Mouse (Mus musculus) hindbrain, postnatal 0 days (tissue): ENCODE data around the gene Tbrg4. TPM values are rescaled to one million over a fixed set of nuclear protein-coding genes. Genes with fewer than 3 reads are reported as not detected.
A peak's percentile ranks its signal among the peaks of the same experiment; 100 is the strongest.

Experiments used
- ATAC-seq: fragments of 200-750 bp; cut with Nextera tagmentation; 2 replicates; pipeline ENCODE4 v1.8.0; 2017; ENCODE audit warnings: mild to moderate bottlenecking, moderate TSS enrichment, moderate library complexity
- DNase-seq: peaks from one replicate; pipeline ENCODE4 v3.0.0-alpha.2; 2015; ENCODE audit warnings: low spot score
- H3K27ac ChIP-seq: fragments of 300-500 bp; sonication (generic); 2 replicates; pipeline ENCODE4 v1.5.1; 2014; ENCODE audit warnings: mild to moderate bottlenecking
- H3K27me3 ChIP-seq: fragments of 300-500 bp; sonication (generic); 2 replicates; pipeline ENCODE4 v1.6.1; 2014; ENCODE audit warnings: low read length, mixed read lengths; ENCODE audit not compliant: insufficient read depth
- H3K36me3 ChIP-seq: fragments of 300-500 bp; sonication (generic); 2 replicates; pipeline ENCODE4 v1.6.1; 2014; ENCODE audit warnings: low read length, mixed read lengths; ENCODE audit not compliant: insufficient read depth
- H3K4me1 ChIP-seq: fragments of 300-500 bp; sonication (generic); 2 replicates; pipeline ENCODE4 v1.6.1; 2014; ENCODE audit warnings: antibody characterized with exemption, low read length, mixed read lengths; ENCODE audit not compliant: insufficient read depth
- H3K4me2 ChIP-seq: fragments of 300-500 bp; sonication (generic); 2 replicates; pipeline ENCODE4 v1.6.1; 2014; ENCODE audit warnings: low read depth, mild to moderate bottlenecking, low read length, moderate library complexity, mixed read lengths
- H3K4me3 ChIP-seq: fragments of 300-500 bp; sonication (generic); 2 replicates; pipeline ENCODE4 v1.5.1; 2014; ENCODE audit warnings: low read length
- H3K9ac ChIP-seq: fragments of 300-500 bp; sonication (generic); replicated peaks from 2 replicates; pipeline ENCODE4 v1.6.1; 2014; ENCODE audit warnings: mild to moderate bottlenecking, low read length, moderate library complexity, mixed read lengths
- H3K9me3 ChIP-seq: fragments of 300-500 bp; sonication (generic); 2 replicates; pipeline ENCODE4 v1.6.1; 2016; ENCODE audit warnings: low read length, mixed read lengths
- CTCF ChIP-seq: IDR thresholded peaks from 2 replicates; pipeline ENCODE4 v1.5.1; 2016; ENCODE audit warnings: antibody characterized with exemption, control low read depth, low read depth
- WGBS: fragments of 180-500 bp; shearing (Covaris S2); extraction: QIAGEN DNeasy Blood & Tissue Kit; methylation state at CpG from one replicate; pipeline ENCODE4 v1.1.7; 2014; 5-methylcytosine and 5-hydroxymethylcytosine counted together
- polyA plus RNA-seq: library from polyadenylated mRNA; unstranded; fragments of >200 nt; fragmentation: Nextera tagmentation; extraction: Ambion mirVana; gene quantifications from 2 replicates; pipeline ENCODE4 v1.2.1, GENCODE M21; 2015
- total RNA-seq: library from RNA; depleted of rRNA; stranded (reverse); fragments of >200 nt; gene quantifications from 2 replicates; pipeline ENCODE4 v1.2.3, GENCODE M21; 2014

The Tbrg4 gene
- total and polyA plus RNA-seq, 2 experiments from 2014 or later: 34.7 to 44.0 TPM

DNA sequence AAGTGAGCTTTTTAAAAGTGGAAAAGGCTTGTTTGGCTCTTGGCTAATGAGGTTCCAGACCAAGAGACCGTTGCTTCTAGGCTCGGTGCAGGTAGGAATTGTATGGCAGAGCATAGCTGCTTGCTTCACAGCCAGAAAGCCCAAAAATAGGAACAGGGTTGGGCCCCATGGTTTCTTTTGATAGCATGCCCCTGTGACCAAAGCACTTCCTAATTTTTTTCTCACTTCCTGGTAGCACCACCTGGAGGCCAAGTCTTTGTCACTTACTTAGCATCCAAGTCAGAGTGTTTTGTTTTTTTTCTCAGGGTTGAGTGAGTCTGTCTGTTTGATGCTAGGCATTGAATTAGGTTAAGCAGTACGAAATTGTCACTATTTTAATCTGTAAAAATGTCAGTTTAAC, 39.2 kb downstream of the Tbrg4 start:
- TF ChIP-seq CTCF: peak; percentile 32; the same call in 1 of the 2 replicates
- H3K9ac ChIP-seq: no peak overlapping the region
- no peak overlapping the region for H3K4me3 ChIP-seq
- WGBS: 77% methylated on average over 3 of the region's 3 CpGs
- no peaks in the 10 kb centered on the region for H3K9me3 ChIP-seq
- no peaks in the 10 kb centered on the region for H3K4me1 ChIP-seq
- DNase-seq (no peak), ATAC-seq (no peak)
- peaks cover 20% of the 10 kb centered on the region; the same call in 1 of the 2 replicates for H3K36me3 ChIP-seq
- H3K27me3 ChIP-seq: no peaks in the 10 kb centered on the region
- H3K27ac ChIP-seq: no peak overlapping the region
- no peak overlapping the region for H3K4me2 ChIP-seq

- Histone ChIP-seq H3K9ac (no peak overlapping the region), H3K4me3 (no peak overlapping the region), H3K36me3 (peaks cover 18% of the 10 kb centered on the region; the same call in 1 of the 2 replicates), H3K27ac (no peak overlapping the region), H3K27me3 (no peaks in the 10 kb centered on the region), H3K4me2 (no peak overlapping the region), H3K9me3 (no peaks in the 10 kb centered on the region), H3K4me1 (no peaks in the 10 kb centered on the region)
- ATAC-seq: no peak
- no peak for TF ChIP-seq CTCF
- no peak for DNase-seq
- WGBS: 92% methylated on average over 8 of the region's 8 CpGs
Observed at GRCm38 (mm10) chr11:6585748-6586147, 40.1 kb downstream of the Tbrg4 start.

DNA sequence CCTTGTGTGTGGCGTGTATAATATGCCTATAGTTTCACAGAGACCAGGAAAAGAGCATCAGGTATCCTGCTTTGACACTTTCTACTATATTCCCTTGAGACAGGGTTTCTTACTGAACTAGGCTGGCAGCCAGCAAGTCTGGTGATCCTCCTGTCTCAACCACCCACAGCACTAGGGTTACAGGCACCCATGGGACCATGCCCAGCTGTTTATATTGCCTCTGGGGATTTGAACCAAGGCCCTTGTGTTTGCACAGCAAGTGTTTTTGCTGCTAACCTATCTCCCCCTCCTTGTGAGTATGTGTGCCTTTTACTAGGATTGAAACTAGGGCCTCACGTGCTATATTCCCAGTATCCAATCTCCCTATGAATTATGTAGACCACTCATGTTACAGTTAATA, 44.3 kb downstream of the Tbrg4 start:
- no peaks in the 10 kb centered on the region for H3K27me3 ChIP-seq
- ATAC-seq: no peak
- H3K9me3 ChIP-seq: no peaks in the 10 kb centered on the region
- 86% methylated on average over 2 of the region's 2 CpGs for WGBS
- no peak overlapping the region for H3K27ac ChIP-seq
- H3K4me1 ChIP-seq: no peaks in the 10 kb centered on the region
- no peak for TF ChIP-seq CTCF
- no peak overlapping the region for H3K9ac ChIP-seq
- no peak for DNase-seq
- peaks cover 6% of the 10 kb centered on the region; the same call in 1 of the 2 replicates for H3K36me3 ChIP-seq
- H3K4me3 ChIP-seq: no peak overlapping the region
- H3K4me2 ChIP-seq: no peak overlapping the region

GRCm38 (mm10) chr11:6580065-6580750, 45.7 kb downstream of the Tbrg4 start:
- ATAC-seq (peak; percentile 30; the same call in 1 of the 2 replicates), DNase-seq (no peak)
- 34% methylated on average over 4 of the region's 4 CpGs for WGBS
- Histone ChIP-seq H3K36me3 (peaks cover 5% of the 10 kb centered on the region; the same call in 1 of the 2 replicates), H3K4me2 (no peak overlapping the region), H3K4me1 (no peaks in the 10 kb centered on the region), H3K27ac (no peak overlapping the region), H3K9ac (no peak overlapping the region), H3K27me3 (no peaks in the 10 kb centered on the region), H3K9me3 (no peaks in the 10 kb centered on the region), H3K4me3 (no peak overlapping the region)
- TF ChIP-seq CTCF: no peak

DNA sequence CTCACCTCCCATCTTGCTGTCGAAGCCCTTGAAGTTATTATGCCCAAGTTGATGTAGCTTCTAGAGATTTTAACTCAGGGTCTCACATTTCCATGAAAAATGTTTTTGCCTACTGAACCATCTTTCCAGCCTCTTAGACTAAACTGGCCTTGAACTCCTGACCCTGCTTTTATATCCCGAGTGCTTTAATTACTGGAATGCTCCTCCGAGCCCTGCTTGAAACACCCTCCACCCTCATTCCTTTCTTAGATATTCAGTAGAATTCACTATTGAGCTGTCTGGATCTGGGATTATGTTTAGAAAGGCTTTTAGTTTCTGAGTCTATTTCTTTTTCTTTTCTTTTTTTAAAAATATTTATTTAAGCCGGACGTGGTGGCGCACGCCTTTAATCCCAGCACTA, 46.5 kb downstream of the Tbrg4 start:
- H3K36me3 ChIP-seq: no peaks in the 10 kb centered on the region
- H3K4me3 ChIP-seq: no peak overlapping the region
- H3K27ac ChIP-seq: no peak overlapping the region
- no peaks in the 10 kb centered on the region for H3K4me1 ChIP-seq
- no peaks in the 10 kb centered on the region for H3K27me3 ChIP-seq
- 91% methylated on average over 7 of the region's 7 CpGs for WGBS
- DNase-seq (no peak), ATAC-seq (no peak)
- TF ChIP-seq CTCF: no peak
- H3K9ac ChIP-seq: no peak overlapping the region
- no peak overlapping the region for H3K4me2 ChIP-seq
- no peaks in the 10 kb centered on the region for H3K9me3 ChIP-seq

- Histone ChIP-seq H3K4me2 (no peak overlapping the region), H3K9ac (no peak overlapping the region), H3K4me3 (no peak overlapping the region), H3K4me1 (no peaks in the 10 kb centered on the region), H3K36me3 (no peaks in the 10 kb centered on the region; the same call in 1 of the 2 replicates), H3K9me3 (no peaks in the 10 kb centered on the region), H3K27me3 (no peaks in the 10 kb centered on the region), H3K27ac (no peak overlapping the region)
- TF ChIP-seq CTCF: no peak
- DNase-seq: no peak
- no peak for ATAC-seq
- 92% methylated on average over 3 of the region's 3 CpGs for WGBS
Observed at GRCm38 (mm10) chr11:6576151-6576550, 49.7 kb downstream of the Tbrg4 start.

GRCm38 (mm10) chr11:6569410-6569777, 56.5 kb downstream of the Tbrg4 start:
- H3K4me1 ChIP-seq: peaks cover 15% of the 10 kb centered on the region
- H3K27ac ChIP-seq: peak overlapping the region; percentile 79
- DNase-seq (no peak), ATAC-seq (peak; percentile 44)
- H3K9ac ChIP-seq: no peak overlapping the region
- H3K4me2 ChIP-seq: no peak overlapping the region
- H3K36me3 ChIP-seq: no peaks in the 10 kb centered on the region; the same call in 1 of the 2 replicates
- WGBS: 41% methylated on average over 3 of the region's 3 CpGs
- no peak for TF ChIP-seq CTCF
- H3K4me3 ChIP-seq: no peak overlapping the region
- H3K27me3 ChIP-seq: no peaks in the 10 kb centered on the region
- H3K9me3 ChIP-seq: no peaks in the 10 kb centered on the region
